Mouse (Mus musculus) embryo, embryonic 10 days (tissue): ENCODE measurements at regions not wholly inside any gene's neighbourhood (a gene's known extent, or its start where the extent isn't known, plus 50 kb on each side); places are given as distances from the start of the nearest gene placed in this dataset.

ENCODE experiments used
- DNase-seq: peaks from one replicate; pipeline ENCODE4 v3.0.0-alpha.2; 2015; ENCODE audit warnings: low spot score

GRCm38 (mm10) chr5:39557376-39558001 is 197.8 kb downstream of the Hs3st1 start:
- no peak for DNase-seq

- DNase-seq: no peak
Observed at GRCm38 (mm10) chr5:39537044-39537443, 218.2 kb downstream of the Hs3st1 start.

- no peak for DNase-seq
Observed at GRCm38 (mm10) chr5:39536351-39536750, 218.9 kb downstream of the Hs3st1 start.

GRCm38 (mm10) chr5:39510246-39510645 is 245.0 kb downstream of the Hs3st1 start:
- DNase-seq: no peak

DNA sequence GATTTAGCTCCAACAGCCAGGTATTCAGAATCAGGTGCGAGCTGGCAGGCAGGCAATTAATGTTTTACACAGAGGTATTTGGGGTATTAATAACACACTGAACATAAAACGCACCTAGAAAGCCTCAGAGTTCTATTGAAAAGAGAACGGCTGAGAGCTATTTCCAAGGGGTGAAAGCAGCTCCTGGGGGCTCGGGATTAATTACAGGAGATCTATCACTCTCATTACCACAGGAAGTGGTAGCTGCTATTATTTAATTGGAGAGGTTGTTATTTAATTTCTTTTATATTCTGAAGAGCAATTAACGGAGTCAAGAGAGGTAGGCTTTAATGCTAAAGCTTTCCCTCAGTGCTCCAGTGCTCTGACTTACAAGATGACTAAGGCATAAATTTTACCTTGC is 272.5 kb downstream of the Hs3st1 start:
- DNase-seq: no peak

DNA sequence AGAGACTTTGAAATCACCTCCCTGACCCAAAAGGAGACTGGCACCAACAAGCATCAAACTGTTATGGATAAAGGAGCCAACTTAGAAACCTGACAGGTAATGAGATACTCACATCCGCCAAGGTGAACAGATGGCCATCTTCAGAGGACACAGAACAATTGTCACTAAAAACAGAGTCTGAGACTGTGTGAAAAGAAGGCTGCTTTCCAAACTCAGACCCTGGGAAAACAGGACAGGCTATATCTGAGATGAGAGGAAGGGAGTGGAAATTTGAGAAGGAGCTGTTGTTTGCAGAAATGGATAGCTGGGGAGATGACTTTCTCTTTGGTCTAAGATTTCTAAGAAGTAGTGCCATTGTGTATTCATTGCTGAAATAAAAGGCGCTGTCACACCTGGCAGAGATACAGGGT is 297.2 kb downstream of the Hs3st1 start:
- DNase-seq: no peak

- DNase-seq: no peak
Observed at GRCm38 (mm10) chr5:39453706-39454105, 301.6 kb downstream of the Hs3st1 start.

GRCm38 (mm10) chr5:39440817-39441216 is 314.5 kb downstream of the Hs3st1 start:
- no peak for DNase-seq

DNA sequence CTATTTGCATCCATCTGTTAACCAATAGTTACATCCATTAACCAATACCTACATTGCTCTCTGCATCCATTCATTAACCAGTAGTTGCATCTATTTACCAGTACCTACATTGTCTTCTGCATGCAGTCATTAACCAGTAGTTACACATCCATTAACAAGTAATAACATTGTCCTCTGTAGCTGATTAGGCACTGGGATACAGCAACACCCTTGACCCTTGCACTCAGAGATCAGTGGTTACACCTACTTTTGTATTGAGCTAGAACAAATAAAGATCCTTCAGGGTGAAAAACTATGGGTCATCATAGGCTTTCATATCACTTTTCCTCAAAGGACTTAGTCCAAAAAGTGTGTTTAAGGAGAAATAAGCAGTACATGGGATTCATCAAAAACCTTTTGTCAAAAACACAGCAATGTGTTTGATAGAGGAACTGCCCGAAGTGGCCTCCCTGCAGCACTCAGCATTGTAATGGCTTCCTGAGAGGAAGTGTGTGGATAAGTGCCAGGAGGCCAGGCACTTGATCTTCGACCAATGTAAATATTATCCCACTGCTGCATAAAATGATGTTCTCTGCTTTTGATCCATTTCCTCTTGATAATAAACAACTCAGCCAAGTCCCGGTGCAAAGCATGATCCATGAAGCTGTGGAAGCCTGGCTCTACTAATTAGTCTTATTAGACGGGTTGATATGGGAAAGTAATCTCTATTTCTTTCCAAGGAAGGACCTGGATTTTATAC is 317.6 kb downstream of the Hs3st1 start:
- DNase-seq: no peak

DNA sequence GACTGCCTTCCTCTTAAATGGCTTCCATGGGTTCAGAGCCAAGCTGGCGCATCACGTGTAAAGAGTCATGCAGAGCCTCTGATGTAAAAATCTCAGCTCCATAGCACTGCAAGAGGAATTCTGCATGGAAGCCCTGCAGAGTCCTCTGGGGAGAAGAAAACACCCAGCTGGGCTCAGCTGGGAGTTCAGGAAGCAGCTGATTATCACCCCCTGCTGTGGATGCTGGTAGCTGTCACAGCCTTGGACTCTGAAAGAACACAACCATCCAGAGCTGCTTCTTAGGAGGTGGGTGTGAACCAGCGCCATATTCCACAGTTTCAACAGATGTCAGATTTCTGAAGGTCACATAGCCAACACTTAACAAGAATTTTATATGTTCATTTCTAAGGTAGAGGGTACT is 329.2 kb downstream of the Hs3st1 start:
- DNase-seq: no peak

DNA sequence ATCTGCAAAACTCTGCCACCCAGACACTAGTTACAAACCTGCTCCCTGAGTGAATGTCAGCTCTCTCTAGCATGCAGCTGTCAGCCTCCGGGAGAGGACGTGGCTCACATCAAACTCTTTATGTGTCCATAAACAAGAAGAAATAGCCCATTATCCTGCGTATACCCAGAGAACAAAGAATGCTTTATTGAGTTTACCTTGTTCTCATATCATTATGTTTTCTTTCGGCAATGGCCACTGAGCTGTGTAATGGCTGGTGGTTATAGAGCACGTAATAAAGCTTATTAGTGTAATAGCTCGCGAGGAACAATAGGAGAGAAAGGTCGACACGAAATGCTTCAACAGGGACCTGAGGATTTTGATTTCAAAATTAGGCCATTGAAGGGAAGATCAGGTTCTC is 331.6 kb downstream of the Hs3st1 start:
- DNase-seq: no peak

DNA sequence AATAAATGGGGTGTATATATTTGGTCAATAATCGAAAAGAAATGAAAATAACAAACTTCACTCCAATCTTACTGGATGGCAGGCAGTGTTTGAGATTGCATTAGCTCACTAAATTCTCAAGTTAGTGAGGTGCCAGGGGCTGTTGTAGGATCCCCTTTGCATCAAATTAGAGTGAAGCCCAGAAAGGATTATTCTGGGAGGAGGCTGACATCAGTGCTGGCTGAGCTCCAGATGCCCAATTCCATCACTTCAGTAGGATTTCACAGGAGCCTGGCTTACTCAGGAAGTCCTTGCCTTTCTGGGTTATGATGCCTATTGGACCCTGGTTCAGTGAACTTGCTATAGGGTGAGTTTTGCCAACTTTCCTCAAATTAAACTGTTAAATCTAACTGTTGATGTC is 336.5 kb downstream of the Hs3st1 start:
- no peak for DNase-seq

DNA sequence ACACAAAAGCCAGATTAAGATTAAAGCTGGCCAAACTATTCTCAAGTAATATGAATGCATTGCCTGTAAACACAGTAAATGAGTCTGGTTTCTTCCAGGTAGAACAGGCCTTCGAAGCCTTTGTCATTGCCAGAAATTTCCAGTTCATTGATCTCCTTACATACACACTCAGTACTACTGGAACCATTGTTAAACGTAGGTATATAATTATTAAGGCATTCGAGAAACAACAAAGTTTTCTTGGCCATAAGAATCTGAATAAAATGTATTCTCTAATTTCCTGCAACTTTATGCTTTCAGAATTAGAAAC is 337.5 kb downstream of the Hs3st1 start:
- no peak for DNase-seq

DNA sequence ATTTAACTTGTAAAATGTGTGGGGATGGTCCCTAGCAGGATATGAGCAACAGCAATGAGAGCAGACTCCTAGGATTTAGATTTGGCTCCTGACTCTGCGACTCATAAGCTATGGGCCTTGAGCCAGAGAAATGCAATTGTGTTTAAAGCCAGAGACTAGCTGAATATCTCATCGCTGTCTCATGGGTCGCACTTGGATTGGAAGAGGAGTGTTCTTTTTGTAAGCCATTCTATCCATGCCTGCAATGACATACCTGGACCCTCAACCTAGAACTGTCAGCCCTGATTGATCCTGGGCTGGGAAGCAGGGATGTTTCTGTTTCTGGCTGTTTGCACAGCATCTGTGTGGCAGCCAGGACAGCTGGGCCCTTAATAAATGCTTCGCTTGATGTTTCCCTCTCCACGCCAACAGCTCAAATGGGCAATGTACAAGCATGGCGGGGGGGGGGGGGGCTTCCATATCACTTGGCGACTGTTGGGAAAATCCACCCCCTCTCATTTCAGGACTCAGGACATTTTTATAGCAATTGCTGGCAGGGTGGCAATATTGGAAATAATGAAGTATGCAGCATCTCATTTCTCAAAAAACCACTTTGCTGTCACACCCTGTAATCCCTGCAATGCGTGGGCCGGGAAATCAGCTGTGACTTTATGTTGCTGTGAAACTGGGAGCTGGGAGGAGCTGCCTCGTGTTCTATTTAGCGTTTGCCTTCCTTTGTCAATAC is 338.0 kb downstream of the Hs3st1 start:
- no peak for DNase-seq

- no peak for DNase-seq
Observed at GRCm38 (mm10) chr5:39416597-39417023, 338.7 kb downstream of the Hs3st1 start.

DNA sequence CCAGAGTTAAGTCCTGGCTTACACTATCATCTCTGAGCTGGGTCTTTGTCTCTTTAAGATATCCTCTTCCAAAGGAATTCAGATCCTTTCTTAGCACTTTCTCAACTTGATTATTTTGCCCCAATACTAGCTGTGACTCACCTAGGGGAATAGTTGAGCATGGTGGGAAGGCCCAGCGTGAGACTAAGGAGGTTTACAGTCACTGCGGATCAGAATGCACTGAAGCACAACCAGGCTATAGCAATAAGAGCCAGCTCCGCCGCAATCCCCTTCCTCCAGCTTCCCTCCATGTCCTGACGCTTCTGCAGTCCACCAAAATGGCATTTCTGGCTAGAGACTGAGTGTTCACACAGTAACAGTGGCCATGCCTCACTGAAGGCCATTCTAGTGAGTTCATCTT is 342.5 kb downstream of the Hs3st1 start:
- DNase-seq: no peak

DNA sequence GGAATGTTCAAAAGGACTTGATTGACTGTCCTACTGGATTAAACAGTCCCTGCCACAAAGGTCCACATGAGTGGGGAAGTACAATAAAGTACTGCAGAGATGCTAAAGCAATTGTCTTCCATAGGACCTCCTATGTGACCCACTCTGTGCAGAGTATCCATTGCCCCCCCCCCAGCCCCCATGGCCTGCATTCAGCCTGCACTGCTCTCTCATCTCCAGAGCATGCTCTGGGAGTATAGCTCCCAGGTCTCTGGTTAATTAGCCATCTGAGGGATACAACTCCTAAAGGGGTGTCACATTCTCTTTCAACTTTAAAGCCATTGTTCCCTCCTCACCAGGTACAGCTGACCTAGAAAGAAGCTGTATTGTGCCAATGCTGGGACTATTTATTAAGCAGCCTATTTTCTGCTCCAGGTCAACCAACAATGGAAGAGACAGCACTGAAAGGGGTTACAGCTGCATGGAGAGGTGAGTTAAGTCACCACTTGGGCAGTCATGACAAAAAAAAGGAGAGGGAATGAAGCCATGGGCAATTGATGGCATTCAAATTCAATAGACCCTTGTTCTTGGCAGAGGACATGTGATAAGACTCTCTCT is 364.8 kb downstream of the Hs3st1 start:
- DNase-seq: no peak

GRCm38 (mm10) chr5:39384410-39384809 is 370.9 kb downstream of the Hs3st1 start:
- no peak for DNase-seq

DNA sequence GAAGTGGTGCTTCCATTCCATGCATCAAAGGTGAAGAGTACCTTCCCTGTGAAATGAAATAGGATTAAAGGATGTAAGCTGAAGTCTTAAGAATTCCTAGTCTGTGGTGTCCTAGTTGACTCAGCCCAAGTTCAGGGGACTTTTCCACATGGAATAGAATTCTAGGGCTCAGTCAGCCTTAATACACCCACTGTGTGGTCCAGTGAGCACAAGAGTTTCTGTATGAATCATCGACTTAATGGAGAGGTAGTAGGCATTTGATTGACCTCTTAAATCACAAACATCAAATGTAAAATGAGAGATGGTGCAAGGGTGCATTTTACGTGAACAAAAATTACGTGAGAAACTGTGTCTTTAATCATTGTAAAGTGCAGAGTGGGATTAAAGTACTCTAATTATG is 381.1 kb downstream of the Hs3st1 start:
- DNase-seq: no peak

- no peak for DNase-seq
Observed at GRCm38 (mm10) chr5:39348680-39349079, 406.6 kb downstream of the Hs3st1 start.

DNA sequence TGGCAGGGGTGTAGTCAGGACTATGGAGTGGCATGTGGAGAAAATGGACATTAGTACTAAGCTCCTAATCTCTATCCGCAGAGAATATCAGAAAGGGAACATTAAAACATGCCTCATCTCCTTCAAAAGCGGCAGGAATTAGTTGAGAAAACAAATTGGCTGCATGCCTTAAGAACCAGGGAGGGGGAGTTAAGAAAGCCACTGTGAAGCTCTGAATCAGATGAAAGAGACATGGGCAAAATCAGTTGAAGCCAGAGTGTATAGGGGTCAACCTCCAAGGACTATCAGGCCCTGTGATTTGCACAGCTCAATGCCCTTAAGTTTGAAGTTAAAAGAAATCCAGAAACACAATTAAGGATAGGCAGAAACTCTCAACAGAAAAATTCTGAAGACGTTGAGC is 408.3 kb downstream of the Hs3st1 start:
- DNase-seq: no peak

DNA sequence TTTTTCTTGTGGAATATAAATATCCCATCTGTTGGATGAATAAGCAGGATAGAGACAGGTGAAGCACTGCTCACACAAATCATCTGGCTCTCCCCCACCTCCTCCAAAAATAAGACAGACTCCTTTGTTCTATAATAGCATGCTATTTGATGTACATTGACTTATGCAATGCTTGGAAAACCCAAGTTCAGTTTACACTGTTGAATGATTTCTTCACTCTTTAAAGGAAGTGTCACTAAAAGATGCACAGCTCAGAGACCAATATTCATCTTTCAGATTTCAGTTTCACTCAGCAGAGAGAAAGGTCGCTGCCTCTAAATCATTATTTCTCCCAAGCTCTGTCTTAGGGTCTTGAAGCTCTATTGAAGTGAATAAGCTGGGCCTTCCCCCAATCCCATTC is 417.4 kb downstream of the Hs3st1 start:
- no peak for DNase-seq

GRCm38 (mm10) chr5:39336484-39336985 is 418.7 kb downstream of the Hs3st1 start:
- DNase-seq: no peak
